Mouse (Mus musculus) CD4-positive, CD25-positive, alpha-beta regulatory T cell, adult 9 weeks (primary cell): Measurements from ENCODE around the gene Krtap3-1. TPM values are rescaled to one million over a fixed set of nuclear protein-coding genes. Genes with fewer than 3 reads are reported as not detected.

Experiments
- polyA plus RNA-seq: library from polyadenylated mRNA; unstranded; fragments of 100-300 nt; shearing (Covaris generic); gene quantifications from one replicate; pipeline ENCODE4 v1.2.1, GENCODE M21; 2017

Krtap3-1 gene
- not detected for polyA plus RNA-seq

DNA sequence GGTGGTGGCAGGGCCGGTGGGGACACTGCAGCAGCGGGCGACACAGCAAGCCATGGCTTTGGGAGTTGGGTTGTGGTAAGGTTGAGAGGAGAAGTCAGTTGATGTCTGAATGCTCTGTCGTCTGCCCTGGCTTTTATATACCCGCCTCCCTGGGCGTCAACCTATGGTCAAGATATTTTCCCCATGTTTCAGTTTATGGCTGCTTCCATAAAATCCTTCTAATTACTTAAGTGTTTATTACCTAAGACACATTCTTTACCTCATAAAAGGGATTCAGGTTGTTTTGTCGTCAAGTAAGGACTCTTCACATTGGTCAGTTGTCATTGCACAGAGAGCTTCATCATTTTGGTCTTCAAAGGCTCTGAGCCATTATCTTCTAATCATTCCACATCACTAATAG is at the start of gene Krtap3-1:
Krtap3-1 (minus strand) TSS at position 101 of the 400 bp plus-strand sequence.

DNA sequence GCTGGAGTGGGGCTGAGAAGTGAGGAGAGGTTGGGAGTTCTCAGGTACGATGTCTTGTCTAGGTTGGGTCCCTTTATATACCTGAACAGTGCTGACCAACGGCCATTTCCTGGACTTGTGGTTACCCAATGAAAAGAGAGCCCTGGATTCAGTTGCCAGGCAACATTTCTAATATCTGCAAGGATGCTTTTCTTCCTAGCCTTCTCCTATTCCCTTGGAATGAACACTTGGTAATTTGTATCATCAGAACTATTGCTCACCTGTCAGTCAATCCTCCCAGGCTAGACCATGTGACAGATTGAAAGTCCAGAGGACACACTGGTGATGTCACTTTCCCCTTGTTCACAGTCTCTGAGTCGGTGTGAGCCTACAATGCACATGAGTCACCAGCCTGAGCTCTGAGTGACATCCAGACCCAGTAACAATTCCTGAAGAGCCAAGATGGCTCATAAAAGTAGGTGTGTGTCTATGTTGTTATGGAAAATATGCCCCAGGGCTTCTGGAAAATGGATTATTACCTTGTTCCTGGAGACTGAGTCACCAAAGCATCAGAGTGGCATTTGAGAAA is 48.5 kb upstream of the Krtap3-1 start, which contains the start of gene Krtap2-4:
Krtap2-4 (minus strand) TSS at position 51 of the 568 bp plus-strand sequence.

DNA sequence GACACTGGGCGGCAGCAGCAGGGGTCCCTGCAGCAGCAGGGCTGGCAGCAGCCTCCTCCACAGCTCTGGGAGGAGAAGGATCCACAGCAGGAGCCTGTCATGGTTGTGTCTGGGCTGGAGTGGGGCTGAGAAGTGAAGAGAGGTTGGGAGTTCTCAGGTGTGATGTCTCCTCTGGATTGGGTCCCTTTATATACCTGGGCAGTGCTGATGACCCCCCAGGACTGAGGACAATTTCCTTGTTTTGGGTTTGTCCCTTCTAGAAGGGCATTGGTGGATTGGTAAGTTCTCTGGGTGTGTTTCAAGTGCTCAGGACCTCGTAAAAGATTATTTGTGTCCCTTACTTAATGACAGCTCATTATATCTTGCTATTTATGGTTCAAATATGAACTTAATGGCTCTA is 43.7 kb upstream of the Krtap3-1 start, which contains the start of gene Gm11937:
Gm11937 (minus strand) TSS at position 101 of the 400 bp plus-strand sequence.

DNA sequence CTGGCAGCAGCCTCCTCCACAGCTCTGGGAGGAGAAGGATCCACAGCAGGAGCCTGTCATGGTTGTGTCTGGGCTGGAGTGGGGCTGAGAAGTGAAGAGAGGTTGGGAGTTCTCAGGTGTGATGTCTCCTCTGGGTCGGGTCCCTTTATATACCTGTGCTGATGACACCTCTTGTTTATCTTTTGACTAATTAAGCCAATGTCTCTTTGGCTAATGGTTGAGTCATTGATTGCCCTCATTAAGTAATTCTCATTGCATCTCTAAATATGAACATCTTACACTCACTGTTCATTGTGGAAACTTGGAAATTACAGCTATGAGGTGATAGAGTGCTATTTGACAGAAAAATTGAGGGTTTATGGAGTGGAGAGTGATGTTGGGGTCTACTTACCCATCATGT is 36.8 kb upstream of the Krtap3-1 start, which contains the start of gene Gm11938:
Gm11938 (minus strand) TSS at position 101 of the 400 bp plus-strand sequence.

DNA sequence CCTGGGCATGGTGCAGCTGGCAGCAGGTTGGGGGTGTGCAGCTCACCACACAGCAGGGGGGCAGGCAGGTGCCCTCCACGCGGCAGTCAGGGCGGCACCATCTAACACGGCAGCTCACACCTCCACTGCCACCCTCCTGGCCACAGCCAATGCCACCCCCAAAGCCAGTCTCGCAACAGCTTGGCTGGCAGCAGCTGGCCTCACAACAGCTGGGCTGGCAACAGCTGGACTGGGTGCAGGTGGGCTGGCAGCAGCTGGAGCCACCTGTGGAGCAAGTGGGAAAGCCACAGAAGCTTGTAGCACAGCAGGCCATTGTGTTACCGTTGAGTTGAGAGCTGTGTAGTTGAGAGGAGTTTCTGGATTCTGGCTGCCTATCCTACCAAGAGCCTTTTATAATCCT is 31.3 kb upstream of the Krtap3-1 start, which contains the start of gene Krtap9-3:
Krtap9-3 (minus strand) TSS at position 364 of the 400 bp plus-strand sequence.

DNA sequence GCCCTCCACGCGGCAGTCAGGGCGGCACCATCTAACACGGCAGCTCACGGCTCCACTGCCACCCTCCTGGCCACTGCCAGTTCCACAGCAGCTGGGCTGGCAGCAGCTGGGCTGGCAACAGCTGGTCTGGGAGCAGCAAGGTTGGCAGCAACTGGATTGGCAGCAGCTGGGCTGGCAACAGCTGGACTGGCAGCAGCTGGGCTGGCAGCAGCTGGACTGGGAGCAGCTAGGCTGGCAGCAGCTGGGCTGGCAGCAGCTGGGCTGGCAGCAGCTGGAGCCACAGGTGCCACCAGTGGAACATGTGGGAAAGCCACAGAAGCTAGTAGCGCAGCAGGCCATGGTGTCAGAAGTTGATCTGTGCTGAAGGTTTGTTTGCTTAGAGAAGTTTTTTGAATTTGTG is 24.6 kb upstream of the Krtap3-1 start, which contains the start of gene Krtap1-3:
Krtap1-3 (minus strand) TSS at position 359 of the 400 bp plus-strand sequence.

DNA sequence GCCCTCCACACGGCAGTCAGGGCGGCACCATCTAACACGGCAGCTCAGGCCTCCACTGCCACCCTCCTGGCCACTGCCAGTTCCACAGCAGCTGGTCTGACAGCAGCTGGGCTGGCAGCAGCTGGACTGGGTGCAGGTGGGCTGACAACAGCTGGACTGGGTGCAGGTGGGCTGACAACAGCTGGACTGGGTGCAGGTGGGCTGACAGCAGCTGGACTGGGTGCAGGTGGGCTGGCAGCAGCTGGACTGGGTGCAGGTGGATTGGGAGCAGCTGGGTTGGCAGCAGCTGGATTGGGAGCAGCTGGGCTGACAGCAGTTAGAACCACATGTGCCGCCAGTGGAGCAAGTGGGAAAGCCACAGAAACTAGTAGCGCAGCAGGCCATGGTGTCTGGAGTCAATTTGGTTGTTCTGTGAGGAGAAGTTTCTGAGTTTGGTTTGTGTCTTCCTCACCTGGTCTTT is 16.8 kb upstream of the Krtap3-1 start, which contains the start of gene Krtap1-4:
Krtap1-4 (minus strand) TSS at position 410 of the 460 bp plus-strand sequence.

DNA sequence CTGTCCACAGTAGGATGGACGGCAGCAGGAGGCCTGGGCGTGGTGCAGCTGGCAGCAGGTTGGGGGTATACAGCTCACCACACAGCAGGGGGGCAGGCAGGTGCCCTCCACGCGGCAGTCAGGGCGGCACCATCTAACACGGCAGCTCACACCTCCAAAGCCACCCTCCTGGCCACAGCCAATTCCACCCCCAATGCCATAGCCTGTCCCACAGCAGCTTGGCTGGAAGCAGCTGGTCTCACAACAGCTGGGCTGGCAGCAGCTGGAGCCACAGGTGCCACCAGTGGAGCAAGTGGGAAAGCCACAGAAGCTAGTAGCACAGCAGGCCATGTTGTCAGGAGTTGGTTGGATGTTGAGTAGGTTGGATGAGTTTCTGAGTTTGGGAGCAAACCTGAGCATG is 14.2 kb upstream of the Krtap3-1 start, which contains the start of gene Krtap1-5:
Krtap1-5 (minus strand) TSS at position 381 of the 400 bp plus-strand sequence.

DNA sequence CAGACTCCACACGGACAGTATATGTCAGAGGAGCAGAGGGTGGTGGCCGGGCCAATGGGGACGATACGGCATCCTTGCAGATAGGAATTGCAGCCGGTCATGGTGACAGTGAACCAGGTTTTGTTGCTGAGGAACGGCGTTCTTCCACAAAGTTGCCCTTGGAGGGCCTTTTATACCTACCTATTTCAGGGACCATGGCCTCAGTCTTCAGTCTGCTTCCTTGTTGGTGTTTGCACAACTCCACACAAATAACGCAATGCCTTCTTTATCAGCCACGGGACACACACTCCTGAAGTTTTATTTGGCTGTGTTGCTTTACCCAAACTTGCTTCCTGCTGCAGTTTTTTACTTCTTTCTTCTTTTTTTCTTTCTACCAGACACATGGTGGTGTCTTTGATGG is 7.1 kb downstream of the Krtap3-1 start, which contains the start of gene Gm11939:
Gm11939 (minus strand) TSS at position 101 of the 400 bp plus-strand sequence.

DNA sequence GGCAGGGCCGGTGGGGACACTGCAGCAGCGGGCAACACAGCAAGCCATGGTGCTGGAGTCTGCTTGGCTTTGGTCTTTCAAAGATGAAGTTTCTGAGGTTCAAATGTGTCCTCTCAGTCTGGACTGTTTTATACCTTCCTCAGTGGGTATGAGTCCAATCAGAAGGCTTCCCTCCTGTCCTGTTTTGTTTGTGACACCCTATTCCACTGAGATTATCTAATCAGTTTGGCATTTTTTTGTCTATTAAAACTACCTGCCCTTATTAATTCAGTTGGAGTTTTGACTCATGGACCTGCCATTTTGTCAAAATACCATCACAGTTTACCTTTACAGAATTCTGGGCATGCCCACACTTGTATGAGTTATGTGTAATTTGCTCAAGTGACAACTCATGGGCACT is 9.7 kb downstream of the Krtap3-1 start, which contains the start of gene Krtap3-2:
Krtap3-2 (minus strand) TSS at position 101 of the 400 bp plus-strand sequence.

DNA sequence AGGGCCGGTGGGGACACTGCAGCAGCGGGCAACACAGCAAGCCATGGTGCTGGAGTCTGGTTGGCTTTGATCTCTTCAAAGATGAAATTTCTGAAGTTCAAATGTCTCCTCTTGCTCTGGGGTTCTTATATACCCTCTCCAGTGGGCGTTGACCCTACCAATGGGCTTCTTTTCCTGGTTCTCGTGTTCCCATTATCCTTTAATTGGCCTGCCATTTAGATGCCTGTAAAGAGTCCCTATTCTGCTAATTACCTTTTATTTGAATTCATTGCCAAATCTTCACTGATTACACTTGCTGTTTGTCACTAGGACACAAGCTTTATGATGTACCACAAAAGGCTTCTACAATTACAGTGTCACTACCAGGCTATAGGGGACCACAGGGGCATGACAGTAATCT is 15.7 kb downstream of the Krtap3-1 start, which contains the start of gene Krtap3-3:
Krtap3-3 (minus strand) TSS at position 101 of the 400 bp plus-strand sequence.

DNA sequence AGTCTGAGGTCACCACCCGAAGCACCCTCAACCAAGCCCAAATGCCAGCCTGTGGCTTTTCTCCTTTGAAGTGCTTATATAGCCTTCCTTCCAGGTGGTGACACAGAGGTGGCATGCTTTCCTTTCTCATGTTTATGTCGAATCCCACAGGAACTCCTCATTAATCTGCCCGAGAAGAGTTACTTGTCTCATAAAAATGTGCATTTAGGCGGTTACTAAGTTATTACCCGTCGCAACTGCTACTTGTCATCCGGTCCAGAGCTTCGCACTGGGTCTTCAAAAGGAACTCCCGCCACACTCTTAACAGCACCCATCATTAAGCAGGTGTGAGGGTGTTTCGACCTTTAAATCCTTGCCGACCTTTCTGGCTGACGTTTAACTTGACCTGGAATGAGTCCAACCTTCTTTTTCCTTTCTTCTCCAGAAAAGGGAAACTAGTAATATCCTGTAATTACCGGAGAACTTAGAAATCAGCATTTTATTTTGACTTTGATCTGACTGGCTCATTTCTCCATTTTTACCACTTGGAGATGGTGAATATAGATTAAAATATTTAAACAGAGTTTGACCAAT is 45.1 kb downstream of the Krtap3-1 start, which contains the start of gene Krt39:
Krt39 (minus strand) TSS at position 51 of the 573 bp plus-strand sequence.

Other genes starting within 250 kb of the Krtap3-1 start
- gene Krt25, start 243.7 kb downstream of the Krtap3-1 start, polyA plus RNA-seq: not detected
- not detected for gene Krt26, start 228.7 kb downstream of the Krtap3-1 start, polyA plus RNA-seq
- gene Krt27, start 215.5 kb downstream of the Krtap3-1 start, polyA plus RNA-seq: not detected
- gene Krt28, start 191.7 kb downstream of the Krtap3-1 start, polyA plus RNA-seq: not detected
- gene Krt10, start 177.3 kb downstream of the Krtap3-1 start, polyA plus RNA-seq: 18.4 TPM
- not detected for gene Krt12, start 144.4 kb downstream of the Krtap3-1 start, polyA plus RNA-seq
- not detected for gene Krt20, start 128.5 kb downstream of the Krtap3-1 start, polyA plus RNA-seq
- gene Krt23, start 73.5 kb downstream of the Krtap3-1 start, polyA plus RNA-seq: not detected
- not detected for gene Krt39, start 45.3 kb downstream of the Krtap3-1 start, polyA plus RNA-seq
- not detected for gene Krt40, start 23.5 kb downstream of the Krtap3-1 start, polyA plus RNA-seq
- gene Krtap3-3, start 15.8 kb downstream of the Krtap3-1 start, polyA plus RNA-seq: not detected
- gene Krtap3-2, start 9.8 kb downstream of the Krtap3-1 start, polyA plus RNA-seq: not detected
- gene Gm11939, start 7.2 kb downstream of the Krtap3-1 start, polyA plus RNA-seq: not detected
- not detected for gene Krtap1-5, start 14.4 kb upstream of the Krtap3-1 start, polyA plus RNA-seq
- gene Krtap1-4, start 17.0 kb upstream of the Krtap3-1 start, polyA plus RNA-seq: not detected
- gene Krtap1-3, start 24.7 kb upstream of the Krtap3-1 start, polyA plus RNA-seq: not detected
- gene Krtap9-3, start 31.5 kb upstream of the Krtap3-1 start, polyA plus RNA-seq: not detected
- gene Gm11938, start 36.7 kb upstream of the Krtap3-1 start, polyA plus RNA-seq: not detected
- not detected for gene Gm11937, start 43.6 kb upstream of the Krtap3-1 start, polyA plus RNA-seq
- not detected for gene Krtap2-4, start 48.2 kb upstream of the Krtap3-1 start, polyA plus RNA-seq
- not detected for gene Gm11562, start 53.8 kb upstream of the Krtap3-1 start, polyA plus RNA-seq
- gene Krtap4-1, start 61.6 kb upstream of the Krtap3-1 start, polyA plus RNA-seq: not detected
- gene Krtap4-2, start 68.5 kb upstream of the Krtap3-1 start, polyA plus RNA-seq: not detected
- gene Krtap4-7, start 77.5 kb upstream of the Krtap3-1 start, polyA plus RNA-seq: not detected
- not detected for gene Gm11555, start 83.6 kb upstream of the Krtap3-1 start, polyA plus RNA-seq
- not detected for gene Gm11563, start 92.3 kb upstream of the Krtap3-1 start, polyA plus RNA-seq
- not detected for gene Krtap4-6, start 99.3 kb upstream of the Krtap3-1 start, polyA plus RNA-seq
- not detected for gene Gm14190, start 124.1 kb upstream of the Krtap3-1 start, polyA plus RNA-seq
- gene Gm14180, start 167.7 kb upstream of the Krtap3-1 start, polyA plus RNA-seq: not detected
- not detected for gene Gm11595, start 206.3 kb upstream of the Krtap3-1 start, polyA plus RNA-seq
- gene Krtap4-8, start 214.1 kb upstream of the Krtap3-1 start, polyA plus RNA-seq: not detected
- gene Krtap4-9, start 218.6 kb upstream of the Krtap3-1 start, polyA plus RNA-seq: not detected
- not detected for gene Gm11596, start 226.8 kb upstream of the Krtap3-1 start, polyA plus RNA-seq
- gene Gm11569, start 232.3 kb upstream of the Krtap3-1 start, polyA plus RNA-seq: not detected
- not detected for gene Gm11554, start 237.8 kb upstream of the Krtap3-1 start, polyA plus RNA-seq
- gene Krtap4-13, start 243.3 kb upstream of the Krtap3-1 start, polyA plus RNA-seq: not detected
- not detected for gene Gm11564, start 249.0 kb upstream of the Krtap3-1 start, polyA plus RNA-seq